Mouse (Mus musculus) urinary bladder, postnatal 36 days (tissue): ENCODE data around the gene Dennd1c.
"Not testable (repeated sequence)": the region's sequence is repeated elsewhere in the genome, so short reads cannot be mapped to it uniquely, and the experiment has no call there.

Experiments used
- DNase-seq, 2 experiments: peaks; one replicate each; pipeline ENCODE4 v3.0.0; 2022; ENCODE audit warnings: low spot score in 2 of 2, mixed read lengths in 1 of 2

Gene Dennd1c

GRCm38 (mm10) chr17:57095855-57096622 lies 17.7 kb upstream of the Dennd1c start:
- peak; percentile 42 to 46 for DNase-seq

DNA sequence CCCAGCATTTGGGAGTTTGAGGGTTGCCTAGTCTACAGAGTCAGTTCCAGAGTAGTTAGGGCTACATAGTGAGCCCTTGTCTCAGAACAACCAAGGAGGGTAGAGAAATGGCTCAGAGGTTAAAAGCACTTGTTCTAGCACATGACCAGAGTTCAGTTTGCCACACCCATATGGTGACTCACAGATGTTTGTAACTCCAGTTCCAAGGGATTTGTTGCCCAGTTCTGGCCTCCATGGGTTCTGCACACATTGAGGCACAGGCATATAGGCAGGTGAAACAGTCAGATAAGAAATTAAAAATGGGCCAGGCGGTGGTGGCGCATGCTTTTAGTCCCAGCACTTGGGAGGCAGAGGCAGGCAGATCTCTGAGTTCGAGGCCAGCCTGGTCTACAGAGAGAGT lies 15.9 kb upstream of the Dennd1c start:
- DNase-seq: no peak

DNA sequence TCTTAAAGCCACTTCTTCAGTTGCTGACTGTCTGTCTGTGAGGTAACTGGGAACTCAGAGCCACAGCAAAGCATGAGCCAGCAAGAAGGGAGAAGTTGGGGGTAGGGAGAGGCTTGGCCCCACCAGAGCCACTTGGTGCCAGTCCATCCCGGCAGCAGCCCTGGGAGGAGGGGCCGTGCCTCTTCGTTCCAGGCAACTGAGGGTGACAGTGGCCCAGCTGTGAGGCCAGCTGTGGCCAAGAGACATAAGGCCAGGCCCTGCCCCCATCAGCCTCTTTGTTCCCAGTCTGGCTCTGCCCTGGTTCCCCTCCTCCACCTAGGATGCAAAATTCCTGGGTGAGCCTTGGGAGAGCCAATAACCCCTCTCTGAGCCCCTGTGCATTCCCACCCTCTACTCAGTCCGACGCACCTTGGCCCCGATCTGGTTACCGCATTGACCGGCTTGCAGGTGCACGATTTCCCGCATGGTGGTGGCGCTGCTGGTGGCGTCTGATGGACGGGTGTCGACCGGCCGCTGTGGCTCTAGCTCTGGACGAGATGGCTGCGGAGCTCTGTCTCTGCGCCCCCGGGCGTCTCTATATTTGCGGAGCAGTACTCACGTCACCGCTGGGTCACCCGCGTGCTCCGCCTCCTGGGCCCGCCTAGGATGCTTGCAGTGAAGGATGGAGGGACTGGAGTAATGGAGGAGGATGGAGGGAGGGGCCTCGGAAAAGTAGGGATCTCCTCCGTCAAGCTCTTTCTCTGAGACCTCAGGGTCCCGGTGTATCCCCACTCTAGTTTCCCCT lies 8.9 kb upstream of the Dennd1c start, which contains the start of gene Tubb4a:
Gene Tubb4a (minus strand): TSS at position 734 of the 784 bp plus-strand sequence.
- no peak for DNase-seq

GRCm38 (mm10) chr17:57085970-57086757 lies 7.8 kb upstream of the Dennd1c start:
- no peak for DNase-seq

GRCm38 (mm10) chr17:57082481-57082880 lies 4.2 kb upstream of the Dennd1c start:
- no peak for DNase-seq

DNA sequence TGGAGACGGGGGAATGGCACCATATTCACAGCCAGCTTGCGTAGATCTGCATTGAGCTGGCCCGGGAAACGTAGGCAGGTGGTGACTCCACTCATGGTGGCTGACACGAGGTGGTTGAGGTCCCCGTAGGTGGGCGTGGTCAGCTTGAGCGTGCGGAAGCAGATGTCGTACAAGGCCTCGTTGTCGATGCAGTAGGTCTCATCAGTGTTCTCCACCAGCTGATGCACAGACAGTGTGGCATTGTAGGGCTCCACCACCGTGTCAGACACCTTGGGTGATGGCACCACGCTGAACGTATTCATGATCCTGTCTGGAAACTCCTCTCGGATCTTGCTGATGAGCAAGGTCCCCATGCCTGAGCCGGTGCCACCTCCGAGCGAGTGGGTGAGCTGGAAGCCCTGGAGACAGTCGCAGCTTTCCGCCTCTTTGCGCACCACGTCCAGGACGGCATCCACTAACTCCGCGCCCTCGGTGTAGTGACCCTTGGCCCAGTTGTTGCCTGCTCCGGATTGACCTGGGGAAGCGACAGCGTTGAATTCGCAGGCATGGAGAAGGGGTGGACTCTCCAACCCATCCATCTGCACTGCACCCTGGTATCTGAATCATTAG lies 3.0 kb upstream of the Dennd1c start:
- no peak for DNase-seq

DNA sequence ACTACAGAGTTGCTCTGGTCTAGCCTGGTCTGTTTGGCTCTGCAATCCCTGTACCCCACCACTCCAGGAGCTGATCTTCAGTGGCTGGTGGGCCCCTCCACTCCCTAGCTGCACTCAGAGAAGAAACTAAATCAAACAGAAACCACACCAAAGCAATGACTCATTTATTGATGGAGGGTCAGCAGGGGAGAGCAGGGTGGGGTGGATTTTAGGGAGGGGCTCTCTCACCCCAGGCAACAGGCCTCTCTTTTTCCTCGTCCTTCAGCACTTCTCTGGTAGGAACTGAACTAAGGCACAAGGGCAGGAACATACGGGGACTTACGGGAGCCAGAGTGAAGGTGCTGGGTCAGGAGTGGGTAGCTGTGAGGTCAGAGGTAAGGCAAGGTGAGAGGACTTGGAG lies 1.6 kb upstream of the Dennd1c start:
- no peak for DNase-seq

DNA sequence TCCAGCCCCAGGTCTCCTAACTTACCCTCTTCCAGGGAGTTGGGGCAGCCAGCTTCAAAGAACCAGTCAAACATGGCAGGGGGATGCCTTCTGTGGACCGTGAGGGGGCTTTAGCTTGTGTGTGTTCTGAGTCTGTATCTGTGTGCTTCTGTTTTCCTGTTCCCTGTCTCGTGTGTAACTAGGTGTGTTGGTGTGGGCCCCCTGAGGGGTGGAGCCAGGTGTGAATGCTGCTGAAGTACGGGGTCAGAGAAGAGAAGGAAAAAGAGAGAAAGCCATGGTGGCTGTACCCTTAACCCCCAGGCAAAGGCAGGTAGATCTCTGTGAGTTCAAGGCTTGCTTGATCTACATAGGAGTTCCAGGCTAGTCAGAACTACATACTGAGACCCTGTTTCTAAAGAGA lies 1.4 kb downstream of the Dennd1c start:
- DNase-seq: no peak

- no peak for DNase-seq
These were observed 7.6 kb downstream of the Dennd1c start for GRCm38 (mm10) chr17:57070699-57071098.

DNA sequence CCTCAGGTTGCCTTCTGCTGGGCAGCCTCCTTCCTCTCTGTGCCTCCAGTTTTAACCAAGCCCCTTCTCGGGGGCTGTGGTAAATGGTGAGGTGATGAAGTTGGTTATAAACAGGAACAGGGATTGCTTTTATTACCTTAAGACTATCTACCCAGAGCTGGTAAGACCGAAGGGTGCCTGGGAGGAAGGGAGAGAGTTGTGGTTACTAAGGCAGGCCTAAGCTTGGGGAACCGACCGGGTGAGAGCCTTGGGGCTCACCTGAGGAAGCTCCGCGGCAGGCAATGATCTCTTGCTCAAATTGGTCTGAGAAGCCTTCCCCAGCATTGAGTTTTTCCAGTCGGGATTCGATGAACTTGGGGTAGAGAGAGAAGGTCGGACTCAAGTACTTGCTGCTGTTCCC lies 8.0 kb downstream of the Dennd1c start:
- no peak for DNase-seq

- DNase-seq: no peak
These were observed 11.4 kb downstream of the Dennd1c start for GRCm38 (mm10) chr17:57066908-57067307.

GRCm38 (mm10) chr17:57063031-57063430 lies 15.3 kb downstream of the Dennd1c start:
- DNase-seq: no peak

DNA sequence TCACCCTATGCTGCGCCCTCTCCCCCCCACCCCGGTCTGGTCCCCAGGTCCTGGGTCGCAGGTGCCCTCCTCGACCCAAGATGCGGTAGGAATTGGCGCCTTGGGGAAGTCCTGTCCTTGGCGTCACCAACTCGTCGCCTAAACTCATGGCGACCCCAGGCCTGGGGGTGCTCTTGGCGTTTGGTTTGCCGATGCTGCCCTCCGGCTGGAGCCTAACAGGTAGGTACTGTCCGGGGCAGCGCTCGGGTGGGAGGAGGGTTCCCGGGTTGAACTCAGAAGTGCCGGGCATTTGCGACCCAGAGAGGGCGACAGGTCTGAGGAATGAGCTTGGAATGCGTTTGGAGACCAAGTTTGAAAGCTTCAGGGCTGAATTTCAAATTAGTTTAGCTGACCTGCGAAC lies 15.8 kb downstream of the Dennd1c start:
- no peak for DNase-seq

DNA sequence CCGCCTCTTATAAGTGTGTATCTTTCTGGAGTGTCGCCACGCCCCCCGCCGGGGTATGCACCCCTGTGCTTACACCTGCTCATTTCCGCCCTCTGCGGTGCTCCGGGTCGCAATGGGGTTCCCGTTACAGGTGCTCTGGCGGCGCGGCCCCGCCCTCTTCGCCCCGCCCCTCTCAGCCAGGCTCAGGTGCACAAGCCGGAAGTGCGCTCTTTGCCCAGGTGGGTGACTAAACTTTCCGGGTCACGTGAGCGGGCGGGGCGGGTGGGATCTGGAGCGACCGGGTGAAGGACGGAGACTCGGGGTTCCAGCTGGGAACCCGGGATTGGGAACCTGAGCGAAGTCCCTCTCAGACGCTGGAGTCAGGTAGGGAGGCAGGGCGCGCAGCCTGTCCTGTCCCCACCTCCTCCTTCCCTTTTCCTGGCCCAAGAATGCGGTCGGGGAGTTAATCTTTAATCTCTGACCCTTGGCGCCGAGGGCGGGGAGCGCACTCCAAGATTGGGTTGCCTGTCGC lies 16.2 kb downstream of the Dennd1c start:
- DNase-seq: peak; percentile 37 to 58

DNA sequence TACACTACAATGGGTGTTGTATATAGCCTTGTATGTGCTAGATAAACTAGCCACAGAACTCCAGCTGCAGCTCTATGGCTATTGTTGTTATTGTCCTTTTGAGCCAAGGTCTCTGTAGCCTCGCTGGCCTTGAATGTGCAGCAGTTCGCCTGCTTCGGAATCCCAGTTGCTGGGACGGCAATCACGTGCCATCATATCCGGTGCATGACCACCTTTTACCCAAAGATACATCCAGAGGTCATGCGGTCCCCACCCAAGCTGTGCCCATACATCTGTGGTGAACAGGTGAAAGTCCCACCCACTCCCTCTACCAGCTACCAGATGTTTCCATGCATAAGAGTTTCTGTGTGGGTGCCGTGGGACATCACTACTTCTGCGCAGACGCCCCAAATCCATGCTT lies 17.2 kb downstream of the Dennd1c start:
- DNase-seq: no peak

- peak; percentile 94 for DNase-seq
These were observed 18.0 kb downstream of the Dennd1c start for GRCm38 (mm10) chr17:57060231-57060801.

DNA sequence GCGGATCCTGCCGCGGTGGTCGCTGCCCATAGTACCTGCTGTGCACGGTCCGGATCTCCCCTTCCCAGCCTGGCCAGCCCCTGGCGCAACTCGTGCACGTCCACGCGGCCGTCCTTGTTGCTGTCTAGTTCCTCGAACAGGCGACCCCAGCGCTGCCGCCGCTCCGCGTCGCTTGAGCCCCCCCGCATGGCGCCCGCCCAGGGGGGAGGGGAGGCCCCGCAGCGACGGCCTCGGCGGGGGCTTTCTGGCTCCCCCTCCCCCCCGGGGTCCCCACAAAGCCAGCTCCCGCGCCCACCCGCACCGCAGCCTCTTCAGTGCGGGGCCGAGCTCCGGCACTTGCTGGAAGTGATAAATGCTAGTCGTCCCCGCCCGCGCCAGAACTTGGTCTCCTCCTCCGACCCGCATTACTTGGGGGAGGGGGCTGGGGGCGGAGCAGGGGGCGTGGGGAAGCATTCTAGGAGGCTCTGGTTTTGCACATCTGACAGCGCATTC lies 18.8 kb downstream of the Dennd1c start, which contains the start of gene Slc25a23:
Gene Slc25a23 (minus strand): TSS at position 378 of the 492 bp plus-strand sequence.
- peak; percentile 31 to 54 for DNase-seq

DNA sequence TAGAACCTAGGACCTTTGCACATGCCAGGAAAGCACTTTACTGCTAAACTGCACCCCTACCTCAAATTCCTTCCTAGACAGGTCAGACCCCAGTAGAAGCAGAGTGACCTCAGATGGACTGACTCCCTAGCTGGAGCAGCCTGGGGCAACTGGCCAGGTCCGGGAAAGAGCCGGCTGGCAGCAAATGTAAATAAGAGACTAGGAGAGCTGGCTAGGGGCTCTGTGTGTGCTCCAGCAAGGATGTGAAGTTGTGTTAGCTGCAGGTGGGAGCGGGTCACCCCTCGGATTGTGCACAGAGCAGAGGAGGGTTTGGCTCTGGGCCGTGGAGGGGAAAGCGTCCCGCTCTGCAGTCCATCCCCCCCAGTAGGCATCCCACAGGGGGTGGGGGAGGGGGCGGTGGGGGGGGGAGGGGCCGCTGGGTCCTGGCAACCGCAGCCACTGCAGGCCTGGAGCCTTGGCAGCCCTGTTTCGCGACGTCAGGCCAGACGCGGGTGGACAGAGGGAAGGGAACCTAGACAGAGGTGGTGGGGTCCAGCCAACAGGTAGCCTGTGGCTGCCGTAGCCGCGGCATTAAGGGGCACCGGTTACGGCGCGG lies 19.3 kb downstream of the Dennd1c start, which contains the start of gene Crb3:
Gene Crb3 (plus strand): TSS at position 215 of the 595 bp plus-strand sequence.
- DNase-seq: peak in 1 of 2 experiments; percentile 19

DNA sequence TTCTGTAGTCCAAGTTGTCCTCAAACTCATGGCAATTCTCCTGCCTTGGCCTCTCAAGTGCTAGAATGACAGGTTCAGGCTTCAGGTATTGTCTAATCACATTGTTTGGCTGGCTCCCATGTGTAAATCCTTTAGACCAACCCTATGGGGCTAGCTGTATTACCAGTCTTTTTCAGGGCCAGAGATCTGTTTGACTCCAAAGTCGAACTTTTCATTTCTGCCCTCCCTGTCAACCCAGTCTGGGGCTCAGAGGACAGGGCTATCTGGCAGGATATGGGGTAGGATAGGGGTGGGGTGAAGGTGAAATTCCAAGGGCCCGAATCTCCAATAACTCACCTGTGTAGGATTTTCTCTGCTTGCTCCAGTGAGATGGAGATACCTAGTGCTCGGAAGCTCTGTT lies 22.1 kb downstream of the Dennd1c start:
- DNase-seq: no peak

DNA sequence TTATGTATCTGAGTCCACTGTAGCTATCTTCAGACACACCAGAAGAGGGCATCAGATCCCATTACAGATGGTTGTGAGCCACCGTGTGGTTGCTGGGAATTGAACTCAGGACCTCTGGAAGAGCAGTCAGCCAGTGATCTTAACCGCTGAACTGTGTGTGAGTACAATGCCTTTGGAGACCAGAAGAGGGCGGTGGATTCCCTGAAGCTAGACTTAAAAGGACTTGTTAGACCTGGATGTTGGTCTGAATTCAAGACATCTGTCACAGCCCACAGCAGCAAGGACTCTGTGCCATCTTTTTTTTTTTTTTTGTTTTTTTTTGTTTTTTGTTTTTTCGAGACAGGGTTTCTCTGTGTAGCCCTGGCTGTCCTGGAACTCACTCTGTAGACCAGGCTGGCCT lies 26.6 kb downstream of the Dennd1c start:
- not testable (repeated sequence) for DNase-seq
